Mouse (Mus musculus): ENCODE measurements around the gene Gm9046.
"Not testable (repeated sequence)": the region's sequence is repeated elsewhere in the genome, so short reads cannot be mapped to it uniquely, and the experiment has no call there.

The Gm9046 gene

GRCm38 (mm10) chr10:118343155-118343554 lies at the start of gene Gm9046:
TSS of gene Gm9046 (minus strand) at chr10:118343255.
- not testable (repeated sequence) for DNase-seq (ENCODE audit: low spot score in 2 of 2)

GRCm38 (mm10) chr10:118370443-118370842 lies 27.4 kb upstream of the Gm9046 start:
- DNase-seq (ENCODE audit: low spot score in 2 of 2) = peak; percentile 40 to 67

- DNase-seq (ENCODE audit: low spot score in 2 of 2) = no peak
Observed at GRCm38 (mm10) chr10:118369518-118369917, 26.5 kb upstream of the Gm9046 start.

GRCm38 (mm10) chr10:118354005-118354404 lies 10.9 kb upstream of the Gm9046 start, which contains the start of gene Gm9049:
TSS of gene Gm9049 (minus strand) at chr10:118354105.
- not testable (repeated sequence) for DNase-seq (ENCODE audit: low spot score in 2 of 2)

- not testable (repeated sequence) for DNase-seq (ENCODE audit: low spot score in 2 of 2)
Observed at GRCm38 (mm10) chr10:118348579-118348978, 5.5 kb upstream of the Gm9046 start, which contains the start of gene Gm9048. TSS of gene Gm9048 (minus strand) at chr10:118348679.

GRCm38 (mm10) chr10:118337731-118338130 lies 5.3 kb downstream of the Gm9046 start, which contains the start of gene Gm9045:
TSS of gene Gm9045 (minus strand) at chr10:118337831.
- not testable (repeated sequence) for DNase-seq (ENCODE audit: low spot score in 2 of 2)

- not testable (repeated sequence) for DNase-seq (ENCODE audit: low spot score in 2 of 2)
Observed at GRCm38 (mm10) chr10:118332308-118332707, 10.7 kb downstream of the Gm9046 start, which contains the start of gene Gm9044. TSS of gene Gm9044 (minus strand) at chr10:118332408.

GRCm38 (mm10) chr10:118326869-118327268 lies 16.2 kb downstream of the Gm9046 start, which contains the start of gene Gm9040:
TSS of gene Gm9040 (minus strand) at chr10:118326969.
- not testable (repeated sequence) for DNase-seq (ENCODE audit: low spot score in 2 of 2)

- DNase-seq (ENCODE audit: low spot score in 2 of 2) = no peak
Observed at GRCm38 (mm10) chr10:118319024-118319423, 24.0 kb downstream of the Gm9046 start.

GRCm38 (mm10) chr10:118302133-118302532 lies 40.9 kb downstream of the Gm9046 start:
- not testable (repeated sequence) for DNase-seq (ENCODE audit: low spot score in 2 of 2)

- no peak for DNase-seq (ENCODE audit: low spot score in 2 of 2)
Observed at GRCm38 (mm10) chr10:118294938-118295337, 48.1 kb downstream of the Gm9046 start, which contains the start of gene Iltifb. TSS of gene Iltifb (minus strand) at chr10:118295038.
